Mouse (Mus musculus) hindlimb bud, embryonic 11.5 days (tissue): ENCODE measurements around the gene Lama1.
"Not testable (repeated sequence)": the region's sequence is repeated elsewhere in the genome, so short reads cannot be mapped to it uniquely, and the experiment has no call there.

ENCODE experiments used
- DNase-seq: peaks from one replicate; pipeline ENCODE4 v3.0.0-alpha.2; 2012; ENCODE audit warnings: low read depth, low spot score; ENCODE audit errors: extremely low spot score

The Lama1 gene

DNA sequence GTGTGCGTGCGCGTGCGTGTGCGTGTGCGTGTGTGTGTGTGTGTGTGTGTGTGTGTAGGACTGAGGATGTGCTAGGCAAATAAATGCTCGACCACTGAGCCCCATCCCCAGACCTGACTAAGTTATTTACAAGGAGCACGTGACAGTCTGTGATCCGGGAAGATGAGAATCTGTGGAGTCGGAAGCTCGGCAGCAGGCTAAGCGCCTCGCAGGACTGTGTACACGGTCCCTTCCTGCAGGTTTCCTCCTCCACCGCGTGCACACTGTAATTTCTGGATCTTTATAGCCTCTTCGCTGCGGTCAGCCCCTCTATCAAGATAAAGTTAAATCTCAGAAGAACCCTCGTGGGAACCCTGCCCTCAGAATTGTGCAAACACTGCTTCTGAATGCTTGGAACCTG lies 18.4 kb downstream of the Lama1 start:
- no peak for DNase-seq

DNA sequence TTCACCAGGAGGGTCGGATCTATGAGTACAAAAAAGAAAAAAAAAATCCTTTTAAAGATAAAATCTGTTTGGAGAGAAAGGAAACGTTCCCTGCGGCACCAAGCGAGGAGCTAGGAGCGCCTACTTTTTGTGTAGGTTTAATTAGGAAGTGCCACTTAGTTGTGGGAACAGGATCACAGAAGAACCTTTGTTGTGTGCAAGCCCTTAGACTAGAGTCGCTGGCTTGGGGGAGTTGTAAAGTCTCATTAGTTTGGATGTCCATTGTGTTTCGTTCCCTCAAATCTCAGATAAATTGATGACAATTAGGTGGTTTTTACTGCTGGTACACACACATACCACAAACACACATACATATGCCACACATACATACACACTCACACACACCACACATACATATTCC lies 25.0 kb downstream of the Lama1 start:
- no peak for DNase-seq

DNA sequence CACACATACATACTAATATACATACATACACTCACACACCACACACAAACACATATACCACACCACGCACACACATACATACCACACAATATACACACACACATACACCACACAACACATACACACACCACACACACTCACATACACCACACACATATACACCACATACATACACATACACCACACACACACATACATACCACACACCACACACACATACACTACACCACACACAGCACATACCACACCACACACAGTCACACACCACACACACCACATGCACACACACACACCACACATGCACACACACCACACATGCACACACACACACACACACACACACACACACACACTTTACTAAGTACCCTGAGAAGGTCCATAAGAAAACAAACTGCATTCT lies 25.5 kb downstream of the Lama1 start:
- no peak for DNase-seq

DNA sequence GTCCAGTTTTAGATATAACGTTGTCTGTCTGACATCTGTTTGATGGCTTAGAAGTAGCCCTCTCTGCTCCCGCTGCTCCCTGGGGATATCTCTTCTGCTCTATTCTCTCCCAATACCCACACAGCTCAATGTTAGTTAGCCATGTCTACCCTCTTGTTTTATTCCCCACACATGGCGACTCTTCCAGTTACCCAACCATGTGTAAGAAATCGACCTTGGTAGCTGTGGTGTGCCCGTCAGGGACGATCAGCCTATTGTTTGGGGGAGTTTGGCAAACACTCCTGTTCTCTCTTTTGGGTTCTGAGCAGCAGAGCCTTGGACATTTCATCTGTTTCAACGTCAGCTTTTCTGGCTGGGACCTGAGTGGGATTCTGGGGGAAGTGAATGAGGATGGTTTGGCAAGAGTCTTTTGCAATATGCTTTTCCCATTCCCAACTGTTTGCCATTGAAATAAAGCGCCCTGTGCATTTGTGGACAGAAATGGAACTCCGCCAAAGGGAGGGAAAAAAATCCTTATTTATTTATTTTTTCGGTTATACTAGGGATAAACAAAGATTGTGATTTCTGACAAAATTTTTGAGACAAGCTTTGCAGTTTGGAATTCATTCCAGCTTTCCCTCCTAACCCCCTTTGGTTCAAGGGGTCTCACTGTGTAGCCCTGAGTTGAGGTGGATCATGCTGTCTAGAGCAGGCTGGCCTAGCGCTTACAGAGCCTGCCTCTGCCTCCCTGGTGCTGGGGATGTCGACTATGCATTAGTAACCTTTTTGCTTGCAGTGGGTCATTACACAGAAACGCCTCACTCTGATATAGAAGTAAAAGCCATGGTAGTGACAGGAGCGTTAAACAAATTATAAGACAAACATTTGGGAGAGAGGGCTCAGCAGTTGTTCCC lies 26.4 kb downstream of the Lama1 start:
- no peak for DNase-seq

- no peak for DNase-seq
Measured at GRCm38 (mm10) chr17:67726601-67727000, 29.5 kb downstream of the Lama1 start.

- DNase-seq, result no peak
Measured at GRCm38 (mm10) chr17:67728751-67729150, 31.7 kb downstream of the Lama1 start.

DNA sequence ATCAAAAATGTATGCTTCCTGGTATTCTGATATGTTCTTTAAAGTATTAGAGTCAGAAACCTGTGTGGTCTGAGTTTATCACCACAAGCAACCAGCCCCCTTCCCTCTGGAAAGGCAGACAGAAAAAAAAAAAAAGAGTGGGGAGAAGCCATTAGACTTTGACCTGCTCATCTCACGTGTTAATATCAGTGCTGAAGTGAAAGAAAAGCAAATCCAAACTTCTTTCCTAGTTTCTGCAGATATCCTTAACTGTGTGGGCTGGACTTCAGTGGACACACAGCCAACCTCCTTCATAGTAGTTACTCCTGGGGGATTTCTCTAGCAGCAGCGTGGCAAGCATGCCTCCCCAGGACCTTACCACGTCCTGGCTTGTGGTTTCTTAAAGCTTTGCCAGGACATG lies 34.0 kb downstream of the Lama1 start:
- no peak for DNase-seq

GRCm38 (mm10) chr17:67731964-67732363 lies 34.9 kb downstream of the Lama1 start:
- DNase-seq, result no peak

DNA sequence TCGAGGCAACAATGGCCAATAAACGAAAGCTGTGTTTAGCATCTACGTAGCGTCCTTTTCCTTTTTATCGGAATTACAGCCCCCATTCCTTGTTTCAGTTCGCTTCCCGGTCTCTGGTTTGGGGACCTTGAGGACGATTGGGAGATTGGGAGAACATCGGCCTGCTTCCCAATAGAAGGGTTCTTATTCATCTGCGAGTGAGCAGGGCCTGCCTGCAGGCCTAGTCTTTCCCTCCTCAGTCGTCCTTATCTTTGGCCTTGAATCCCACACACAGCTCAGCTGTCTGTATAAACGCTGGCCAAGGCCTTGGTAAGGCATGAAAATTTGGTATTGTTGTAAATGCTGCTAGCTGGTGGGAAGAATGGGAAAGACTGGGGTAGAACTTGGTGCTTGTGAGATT lies 36.5 kb downstream of the Lama1 start:
- DNase-seq, result no peak

DNA sequence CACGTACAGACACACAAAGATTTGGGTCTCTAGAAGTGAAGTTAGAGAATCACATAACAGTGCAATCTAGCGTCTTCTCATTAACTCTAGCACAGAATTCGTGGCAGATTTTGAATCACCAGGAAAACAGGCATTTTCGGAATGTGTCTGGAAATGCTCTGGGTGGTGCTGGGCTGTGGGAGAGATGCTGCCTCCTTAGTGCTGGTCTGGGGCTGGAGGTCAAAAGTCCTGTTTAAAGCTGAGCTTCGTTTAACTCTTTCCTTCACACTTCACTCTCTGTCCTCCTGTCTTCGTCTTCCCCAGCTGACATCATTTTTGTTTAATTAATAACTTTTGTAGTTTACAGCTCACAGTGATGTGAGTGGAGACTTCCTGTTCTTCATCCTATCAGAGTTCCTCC lies 38.7 kb downstream of the Lama1 start:
- no peak for DNase-seq

DNA sequence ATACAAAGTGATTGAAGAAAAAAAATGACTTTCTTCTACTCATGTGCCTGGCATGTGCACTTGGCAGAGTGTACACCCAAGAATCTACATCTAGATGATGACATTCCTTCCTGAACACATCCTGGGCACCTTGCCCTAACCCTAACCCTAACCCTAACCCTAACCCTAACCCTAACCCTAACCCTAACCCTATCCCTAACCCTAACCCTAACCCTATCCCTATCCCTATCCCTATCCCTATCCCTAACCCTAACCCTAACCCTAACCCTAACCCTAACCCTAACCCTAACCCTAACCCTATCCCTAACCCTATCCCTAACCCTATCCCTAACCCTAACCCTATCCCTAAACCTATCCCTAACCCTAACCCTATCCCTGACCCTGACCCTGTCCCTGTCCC lies 44.2 kb downstream of the Lama1 start:
- not testable (repeated sequence) for DNase-seq

DNA sequence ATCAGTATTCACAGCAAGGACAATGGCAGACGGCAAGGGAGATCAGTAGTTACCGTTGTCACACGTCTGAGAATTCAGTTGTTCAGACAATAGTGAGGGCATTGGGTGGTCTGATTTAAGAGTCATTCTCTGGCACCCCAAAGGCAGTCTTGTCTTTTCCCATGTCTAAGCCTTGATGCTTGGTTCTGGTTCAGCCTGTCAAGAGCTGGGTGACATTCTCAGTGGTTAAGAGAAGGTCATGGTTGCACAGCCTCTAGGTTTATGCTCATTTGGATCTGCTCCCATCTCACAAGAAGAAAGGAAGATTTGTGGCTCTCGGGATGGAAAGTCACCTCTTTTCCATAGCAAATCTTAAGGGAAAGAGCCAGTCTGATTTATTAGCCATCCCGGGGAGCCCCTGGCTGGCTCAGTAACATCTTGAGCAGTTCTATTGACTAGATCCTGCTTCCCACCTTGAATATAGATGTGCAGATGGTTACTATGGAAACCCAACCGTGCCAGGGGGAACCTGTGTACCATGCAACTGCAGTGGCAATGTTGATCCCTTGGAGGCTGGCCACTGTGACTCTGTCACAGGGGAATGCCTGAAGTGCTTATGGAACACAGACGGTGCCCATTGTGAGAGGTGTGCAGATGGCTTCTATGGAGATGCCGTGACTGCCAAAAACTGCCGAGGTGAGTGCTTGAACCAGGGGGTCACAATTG lies 67.3 kb downstream of the Lama1 start:
- DNase-seq, result no peak

DNA sequence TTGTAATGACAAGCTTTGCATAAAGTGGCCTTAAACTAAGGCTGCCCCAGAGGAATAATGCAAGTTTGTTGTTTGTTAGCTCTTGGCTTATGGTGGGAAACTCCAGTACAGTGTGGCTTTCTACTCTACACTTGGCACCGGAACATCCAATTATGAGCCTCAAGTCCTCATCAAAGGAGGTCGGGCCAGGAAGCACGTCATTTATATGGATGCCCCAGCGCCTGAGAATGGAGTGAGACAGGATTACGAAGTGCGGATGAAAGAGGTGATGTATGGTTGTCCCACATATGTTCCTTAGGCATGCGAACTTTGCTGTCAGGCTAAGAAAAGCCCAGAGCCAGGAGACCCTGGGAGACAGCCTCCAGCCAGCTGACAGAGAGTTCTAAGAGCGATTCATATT lies 76.5 kb downstream of the Lama1 start:
- no peak for DNase-seq

- DNase-seq, result no peak
Measured at GRCm38 (mm10) chr17:67776764-67777163, 79.7 kb downstream of the Lama1 start.

DNA sequence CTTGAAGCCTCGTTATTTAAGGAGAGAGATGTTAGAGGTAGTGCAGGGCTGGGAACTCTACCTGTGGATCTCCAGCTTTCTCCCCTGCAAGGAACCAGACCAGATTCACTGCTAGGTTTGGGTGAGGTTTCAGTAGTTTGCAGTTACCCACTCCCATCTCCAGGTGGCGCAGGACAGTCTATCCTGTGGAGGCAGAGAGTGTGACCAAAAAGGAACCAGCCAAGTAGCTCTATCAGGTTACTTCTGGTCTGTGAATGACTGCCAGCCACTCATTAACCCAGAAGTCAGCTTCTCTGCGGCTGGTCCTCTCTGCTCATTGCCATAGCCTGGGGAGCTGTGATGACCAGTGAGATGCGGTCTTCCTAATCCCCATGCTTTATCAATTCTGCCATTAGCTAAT lies 82.8 kb downstream of the Lama1 start:
- peak; percentile 22 for DNase-seq

DNA sequence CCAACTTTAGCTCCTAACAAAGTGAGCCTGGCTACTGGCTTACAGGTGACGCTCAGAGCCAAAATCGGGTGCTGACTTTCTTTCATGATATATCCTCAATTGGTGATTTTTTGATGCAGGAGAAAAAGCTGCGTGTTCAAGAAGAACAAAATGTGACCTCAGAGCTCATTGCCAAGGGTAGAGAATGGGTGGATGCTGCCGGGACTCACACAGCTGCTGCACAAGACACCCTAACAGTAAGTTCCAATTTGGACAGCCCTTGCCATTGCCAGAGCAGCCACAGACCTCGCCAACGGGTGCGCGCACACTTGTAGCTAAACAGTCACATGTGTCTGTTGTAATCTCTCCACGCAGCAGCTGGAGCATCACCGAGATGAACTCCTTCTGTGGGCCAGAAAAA lies 94.0 kb downstream of the Lama1 start:
- DNase-seq, result no peak

- no peak for DNase-seq
Measured at GRCm38 (mm10) chr17:67809171-67809570, 112.1 kb downstream of the Lama1 start.

- DNase-seq, result no peak
Measured at GRCm38 (mm10) chr17:67813666-67814065, 116.6 kb downstream of the Lama1 start.

DNA sequence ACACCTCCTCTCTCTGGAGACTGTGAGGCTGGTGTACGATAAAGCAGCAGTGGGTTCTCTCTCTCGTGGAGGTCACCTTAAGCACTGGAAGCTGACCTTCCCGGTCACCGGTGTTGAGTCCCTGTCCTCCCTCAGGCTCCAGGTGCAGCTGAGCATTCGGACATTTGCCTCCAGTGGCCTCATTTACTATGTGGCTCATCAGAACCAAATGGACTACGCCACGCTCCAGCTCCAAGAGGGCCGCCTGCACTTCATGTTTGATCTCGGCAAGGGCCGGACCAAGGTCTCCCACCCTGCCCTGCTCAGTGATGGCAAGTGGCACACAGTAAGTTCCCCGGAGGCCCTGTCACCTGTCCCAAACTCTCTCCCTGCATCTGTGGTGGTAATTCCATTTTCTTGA lies 118.7 kb downstream of the Lama1 start:
- DNase-seq, result no peak

- DNase-seq, result no peak
Measured at GRCm38 (mm10) chr17:67816916-67817315, 119.9 kb downstream of the Lama1 start.

DNA sequence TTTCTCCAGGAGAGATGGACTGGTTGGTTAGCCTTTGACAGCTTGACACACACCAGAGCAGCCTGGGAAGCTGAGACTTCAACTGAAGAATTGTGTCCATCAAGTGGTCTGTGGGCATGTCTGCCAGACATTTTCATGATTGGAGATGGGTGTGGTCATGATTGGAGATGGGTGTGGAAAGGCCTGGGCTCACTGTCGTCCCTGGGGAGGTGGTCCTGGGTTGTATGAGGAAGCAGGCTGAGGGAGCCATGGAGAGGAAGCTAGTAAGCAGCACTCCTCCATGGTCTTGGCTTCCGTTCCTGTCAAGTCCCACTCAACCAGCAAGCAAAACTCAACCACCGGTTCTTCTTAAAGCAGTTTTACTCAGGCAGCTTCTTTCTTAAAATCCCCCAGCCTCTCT lies 130.4 kb downstream of the Lama1 start:
- DNase-seq, result no peak

- no peak for DNase-seq
Measured at GRCm38 (mm10) chr17:67836146-67836895, 139.3 kb downstream of the Lama1 start.
